Mouse (Mus musculus) liver, embryonic 15.5 days (tissue): ENCODE data around the gene Aff4. TPM values are rescaled to one million over a fixed set of nuclear protein-coding genes. Genes with fewer than 3 reads are reported as not detected.

ENCODE experiments used
- ATAC-seq: fragments of 200-750 bp; cut with Nextera tagmentation; 2 replicates; pipeline ENCODE4 v1.8.0; 2017; ENCODE audit warnings: moderate number of reproducible peaks, mild to moderate bottlenecking, moderate library complexity; ENCODE audit not compliant: insufficient read depth
- H3K27ac ChIP-seq: fragments of 300-500 bp; sonication (generic); replicated peaks from 2 replicates; pipeline ENCODE4 v1.5.1; 2015; ENCODE audit warnings: mild to moderate bottlenecking, inconsistent platforms
- H3K27me3 ChIP-seq: fragments of 300-500 bp; sonication (generic); 2 replicates; pipeline ENCODE4 v1.6.1; 2015; ENCODE audit warnings: mild to moderate bottlenecking, inconsistent platforms
- H3K36me3 ChIP-seq: fragments of 300-500 bp; sonication (generic); replicated peaks from 2 replicates; pipeline ENCODE4 v1.6.1; 2015; ENCODE audit warnings: moderate library complexity, mild to moderate bottlenecking, inconsistent platforms
- H3K4me1 ChIP-seq: fragments of 300-500 bp; sonication (generic); replicated peaks from 2 replicates; pipeline ENCODE4 v1.6.1; 2015; ENCODE audit warnings: inconsistent platforms
- H3K4me2 ChIP-seq: fragments of 300-500 bp; sonication (generic); 2 replicates; pipeline ENCODE4 v1.6.1; 2015; ENCODE audit warnings: moderate library complexity, mild to moderate bottlenecking, inconsistent platforms
- H3K4me3 ChIP-seq: fragments of 300-500 bp; sonication (generic); replicated peaks from 2 replicates; pipeline ENCODE4 v1.5.1; 2015; ENCODE audit warnings: mild to moderate bottlenecking, inconsistent platforms
- H3K9ac ChIP-seq: fragments of 300-500 bp; sonication (generic); 2 replicates; pipeline ENCODE4 v1.6.1; 2015; ENCODE audit warnings: moderate library complexity, mild to moderate bottlenecking, inconsistent platforms
- H3K9me3 ChIP-seq: fragments of 300-500 bp; sonication (generic); replicated peaks from 2 replicates; pipeline ENCODE4 v1.6.1; 2016; ENCODE audit warnings: inconsistent platforms
- WGBS: fragments of 180-500 bp; shearing (Covaris S2); methylation state at CpG from one replicate; pipeline ENCODE4 v1.1.7; 2015; ENCODE audit warnings: mixed read lengths; ENCODE audit not compliant: insufficient replicate concordance; 5-methylcytosine and 5-hydroxymethylcytosine counted together
- polyA plus RNA-seq: library from polyadenylated mRNA; unstranded; fragments of >200 nt; fragmentation: Nextera tagmentation; extraction: Ambion mirVana; gene quantifications from 2 replicates; pipeline ENCODE4 v1.2.1, GENCODE M21; 2015

Gene Aff4
- polyA plus RNA-seq, 1 experiment from 2014 or later: 8.0 TPM

GRCm38 (mm10) chr11:53447996-53448395 is 97.4 kb downstream of the Aff4 start:
- WGBS: 74% methylated on average over 8 of the region's 8 CpGs
- Histone ChIP-seq H3K4me1 (peaks cover 28% of the 10 kb centered on the region), H3K36me3 (no peaks in the 10 kb centered on the region), H3K4me2 (no peak overlapping the region), H3K9ac (no peak overlapping the region), H3K27me3 (peaks cover 20% of the 10 kb centered on the region), H3K27ac (no peak overlapping the region), H3K9me3 (no peaks in the 10 kb centered on the region), H3K4me3 (no peak overlapping the region)
- no peak for ATAC-seq

DNA sequence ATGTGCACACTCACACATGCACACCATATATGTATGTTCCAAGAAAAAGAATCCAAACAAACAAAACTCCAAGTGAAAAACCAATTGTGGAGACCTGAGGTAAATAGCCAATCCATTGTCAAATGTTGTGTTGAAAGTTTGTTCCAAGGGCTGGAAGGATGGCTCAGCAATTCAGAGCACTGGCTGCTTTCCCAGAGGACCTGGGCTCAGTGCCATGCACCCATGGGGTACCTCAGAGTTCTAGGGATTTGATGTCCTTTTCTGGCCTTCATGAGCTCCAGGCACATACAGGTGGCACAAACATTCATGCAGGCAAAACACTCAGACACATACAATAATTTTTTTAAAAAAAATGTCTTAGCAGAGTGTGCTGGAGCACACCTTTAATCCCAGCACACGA is 97.9 kb downstream of the Aff4 start:
- peaks cover 20% of the 10 kb centered on the region for H3K27me3 ChIP-seq
- H3K9ac ChIP-seq: no peak overlapping the region
- no peak overlapping the region for H3K4me3 ChIP-seq
- 69% methylated on average over 1 of the region's 1 CpGs for WGBS
- peaks cover 28% of the 10 kb centered on the region for H3K4me1 ChIP-seq
- H3K27ac ChIP-seq: no peak overlapping the region
- no peak overlapping the region for H3K4me2 ChIP-seq
- H3K9me3 ChIP-seq: no peaks in the 10 kb centered on the region
- no peaks in the 10 kb centered on the region for H3K36me3 ChIP-seq
- no peak for ATAC-seq

- WGBS: 20% methylated on average over 15 of the region's 15 CpGs
- Histone ChIP-seq H3K27ac (no peak overlapping the region), H3K4me3 (no peak overlapping the region), H3K4me1 (peaks cover 18% of the 10 kb centered on the region), H3K9ac (no peak overlapping the region), H3K4me2 (no peak overlapping the region), H3K27me3 (peaks cover 27% of the 10 kb centered on the region), H3K9me3 (no peaks in the 10 kb centered on the region), H3K36me3 (no peaks in the 10 kb centered on the region)
- ATAC-seq: no peak
These were observed 99.6 kb downstream of the Aff4 start for GRCm38 (mm10) chr11:53450070-53450705.

- Histone ChIP-seq H3K9me3 (no peaks in the 10 kb centered on the region), H3K4me3 (no peak overlapping the region), H3K27ac (no peak overlapping the region), H3K4me2 (no peak overlapping the region), H3K36me3 (no peaks in the 10 kb centered on the region), H3K9ac (no peak overlapping the region), H3K27me3 (peaks cover 39% of the 10 kb centered on the region), H3K4me1 (peaks cover 12% of the 10 kb centered on the region)
- 58% methylated on average over 2 of the region's 2 CpGs for WGBS
- no peak for ATAC-seq
These were observed 100.7 kb downstream of the Aff4 start for GRCm38 (mm10) chr11:53451361-53451760.

GRCm38 (mm10) chr11:53452396-53452795 is 101.8 kb downstream of the Aff4 start:
- H3K27ac ChIP-seq: no peak overlapping the region
- peaks cover 16% of the 10 kb centered on the region for H3K4me1 ChIP-seq
- no peak for ATAC-seq
- no peak overlapping the region for H3K4me2 ChIP-seq
- H3K9me3 ChIP-seq: no peaks in the 10 kb centered on the region
- 80% methylated on average over 9 of the region's 9 CpGs for WGBS
- H3K36me3 ChIP-seq: no peaks in the 10 kb centered on the region
- no peak overlapping the region for H3K9ac ChIP-seq
- H3K4me3 ChIP-seq: no peak overlapping the region
- peaks cover 49% of the 10 kb centered on the region for H3K27me3 ChIP-seq

- no peak for ATAC-seq
- Histone ChIP-seq H3K4me2 (no peak overlapping the region), H3K36me3 (no peaks in the 10 kb centered on the region), H3K9me3 (no peaks in the 10 kb centered on the region), H3K9ac (no peak overlapping the region), H3K4me3 (no peak overlapping the region), H3K27me3 (peaks cover 55% of the 10 kb centered on the region), H3K27ac (no peak overlapping the region), H3K4me1 (peaks cover 22% of the 10 kb centered on the region)
- 63% methylated on average over 5 of the region's 5 CpGs for WGBS
These were observed 102.4 kb downstream of the Aff4 start for GRCm38 (mm10) chr11:53453031-53453430.

GRCm38 (mm10) chr11:53456474-53457371 is 106.1 kb downstream of the Aff4 start, which contains the start of the genes Gm10447 and Shroom1:
Gene Gm10447, minus strand, starts transcription at chr11:53457110.
Gene Shroom1, plus strand, starts transcription at chr11:53457205.
- Histone ChIP-seq H3K4me3 (peak within 1 kb of the TSS; percentile 57), H3K27ac (peak within 1 kb of the TSS; percentile 61), H3K36me3 (no peaks in the 10 kb centered on the region), H3K4me2 (peak within 1 kb of the TSS; percentile 64), H3K9ac (peak within 1 kb of the TSS; percentile 37; the same call in 1 of the 2 replicates), H3K27me3 (peaks cover 62% of the 10 kb centered on the region), H3K4me1 (peaks cover 18% of the 10 kb centered on the region), H3K9me3 (no peaks in the 10 kb centered on the region)
- WGBS: 4% methylated on average over 42 of the region's 42 CpGs
- ATAC-seq: peak; percentile 78

- no peaks in the 10 kb centered on the region for H3K9me3 ChIP-seq
- H3K9ac ChIP-seq: peak overlapping the region; percentile 37; the same call in 1 of the 2 replicates
- peak; percentile 49 for ATAC-seq
- peak overlapping the region; percentile 61 for H3K27ac ChIP-seq
- H3K27me3 ChIP-seq: peaks cover 69% of the 10 kb centered on the region
- peaks cover 23% of the 10 kb centered on the region for H3K4me1 ChIP-seq
- 9% methylated on average over 29 of the region's 29 CpGs for WGBS
- peak overlapping the region; percentile 57 for H3K4me3 ChIP-seq
- H3K36me3 ChIP-seq: no peaks in the 10 kb centered on the region
- H3K4me2 ChIP-seq: peak overlapping the region; percentile 64
These were observed 106.8 kb downstream of the Aff4 start for GRCm38 (mm10) chr11:53457372-53457954.

DNA sequence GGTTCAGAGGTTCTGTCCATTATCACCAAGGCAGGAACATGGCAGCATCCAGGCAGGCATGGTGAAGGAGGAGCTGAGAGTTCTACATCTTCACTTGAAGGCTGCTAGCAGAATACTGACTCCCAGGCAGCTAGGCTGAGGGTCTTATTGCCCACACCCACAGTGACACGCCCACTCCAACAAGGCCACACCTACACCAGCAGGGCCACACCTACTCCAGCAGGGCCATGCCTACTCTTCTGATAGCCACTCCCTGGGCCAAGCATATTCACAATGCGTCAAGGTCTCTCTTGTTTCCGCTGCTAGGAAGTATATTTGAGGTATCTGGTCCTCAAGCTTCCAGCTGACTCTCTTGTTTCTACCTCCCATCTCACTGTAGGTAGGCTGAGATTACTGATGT is 108.4 kb downstream of the Aff4 start:
- H3K4me1 ChIP-seq: peaks cover 33% of the 10 kb centered on the region
- no peaks in the 10 kb centered on the region for H3K9me3 ChIP-seq
- peaks cover 84% of the 10 kb centered on the region for H3K27me3 ChIP-seq
- H3K9ac ChIP-seq: no peak overlapping the region
- ATAC-seq: no peak
- no peak overlapping the region for H3K4me3 ChIP-seq
- no peak overlapping the region for H3K27ac ChIP-seq
- no peak overlapping the region for H3K4me2 ChIP-seq
- 49% methylated on average over 3 of the region's 3 CpGs for WGBS
- H3K36me3 ChIP-seq: no peaks in the 10 kb centered on the region

GRCm38 (mm10) chr11:53460192-53460591 is 109.6 kb downstream of the Aff4 start:
- WGBS: 61% methylated on average over 3 of the region's 3 CpGs
- ATAC-seq: no peak
- Histone ChIP-seq H3K4me1 (peaks cover 34% of the 10 kb centered on the region), H3K27ac (no peak overlapping the region), H3K9me3 (no peaks in the 10 kb centered on the region), H3K27me3 (peaks cover 90% of the 10 kb centered on the region), H3K9ac (no peak overlapping the region), H3K36me3 (no peaks in the 10 kb centered on the region), H3K4me3 (no peak overlapping the region), H3K4me2 (no peak overlapping the region)

- ATAC-seq: peak; percentile 22; the same call in 1 of the 2 replicates
- H3K4me1 ChIP-seq: peaks cover 39% of the 10 kb centered on the region
- WGBS: 7% methylated on average over 5 of the region's 5 CpGs
- no peaks in the 10 kb centered on the region for H3K36me3 ChIP-seq
- H3K27me3 ChIP-seq: peaks cover 90% of the 10 kb centered on the region
- H3K27ac ChIP-seq: no peak overlapping the region
- H3K9me3 ChIP-seq: no peaks in the 10 kb centered on the region
- H3K4me2 ChIP-seq: no peak overlapping the region
- H3K9ac ChIP-seq: no peak overlapping the region
- H3K4me3 ChIP-seq: no peak overlapping the region
These were observed 111.1 kb downstream of the Aff4 start for GRCm38 (mm10) chr11:53461727-53462126.
